Mouse (Mus musculus): ENCODE data around the gene Tmem9b. TPM values are rescaled to one million over a fixed set of nuclear protein-coding genes. Genes with fewer than 3 reads are reported as not detected.

Tmem9b gene
- polyA plus RNA-seq, 1 experiment from 2014 or later, result 136 TPM

- Histone ChIP-seq H3K4me3 (ENCODE audit: low read depth, low read length) (peak within 1 kb of the TSS; percentile 72), H3K27me3 (ENCODE audit: control insufficient read depth, insufficient read depth, low read depth, low read length) (peaks cover 11% of the 10 kb centered on the region), H3K4me1 (ENCODE audit: control insufficient read depth, insufficient read depth, low read length) (0 out of 2 replicates have a peak, but pooled peaks cover 4% of the 10 kb centered on the region), H3K27ac (ENCODE audit: low read length) (no peak within 1 kb of the TSS), H3K9ac (ENCODE audit: low read depth, low read length) (peak within 1 kb of the TSS; percentile 64), H3K9me3 (replicated peaks; ENCODE audit: control insufficient read depth, low read length, poor library complexity, severe bottlenecking) (no peaks in the 10 kb centered on the region), H3K36me3 (ENCODE audit: control insufficient read depth, insufficient read depth, low read length) (no peaks in the 10 kb centered on the region), H3K4me2 (ENCODE audit: low read length) (peak within 1 kb of the TSS; percentile 84)
- ATAC-seq, result peak; percentile 92
- WGBS, result 1% methylated on average over 52 of the region's 52 CpGs
Observed at GRCm38 (mm10) chr7:109781470-109782203, 29.0 kb upstream of the Tmem9b start, which contains the start of gene Nrip3. TSS of gene Nrip3 (minus strand) at chr7:109782025.

- H3K4me2 ChIP-seq (ENCODE audit: low read length), result peak overlapping the region; percentile 84
- WGBS, result under 1% methylated on average over 24 of the region's 24 CpGs
Observed at GRCm38 (mm10) chr7:109781087-109781469, 28.4 kb upstream of the Tmem9b start.

GRCm38 (mm10) chr7:109772251-109772650 lies 19.6 kb upstream of the Tmem9b start:
- Histone ChIP-seq H3K4me3 (ENCODE audit: low read depth, low read length) (no peak overlapping the region), H3K9ac (ENCODE audit: low read depth, low read length) (no peak overlapping the region), H3K4me1 (ENCODE audit: control insufficient read depth, insufficient read depth, low read length) (no peaks in the 10 kb centered on the region), H3K27me3 (ENCODE audit: control insufficient read depth, insufficient read depth, low read depth, low read length) (no peaks in the 10 kb centered on the region), H3K9me3 (replicated peaks; ENCODE audit: control insufficient read depth, low read length, poor library complexity, severe bottlenecking) (no peaks in the 10 kb centered on the region), H3K36me3 (ENCODE audit: control insufficient read depth, insufficient read depth, low read length) (no peaks in the 10 kb centered on the region), H3K4me2 (ENCODE audit: low read length) (no peak overlapping the region), H3K27ac (ENCODE audit: low read length) (no peak overlapping the region)
- ATAC-seq, result no peak

More at GRCm38 (mm10) chr7:109781087-109781469, 28.4 kb upstream of the Tmem9b start:
- no peak overlapping the region for H3K27ac ChIP-seq (ENCODE audit: low read length)
- peaks cover 11% of the 10 kb centered on the region for H3K27me3 ChIP-seq (ENCODE audit: control insufficient read depth, insufficient read depth, low read depth, low read length)
- H3K9ac ChIP-seq (ENCODE audit: low read depth, low read length), result peak overlapping the region; percentile 64
- H3K9me3 ChIP-seq (replicated peaks; ENCODE audit: control insufficient read depth, low read length, poor library complexity, severe bottlenecking), result no peaks in the 10 kb centered on the region
- peak overlapping the region; percentile 72 for H3K4me3 ChIP-seq (ENCODE audit: low read depth, low read length)
- 0 out of 2 replicates have a peak, but pooled peaks cover 4% of the 10 kb centered on the region for H3K4me1 ChIP-seq (ENCODE audit: control insufficient read depth, insufficient read depth, low read length)
- H3K36me3 ChIP-seq (ENCODE audit: control insufficient read depth, insufficient read depth, low read length), result no peaks in the 10 kb centered on the region
- ATAC-seq, result peak; percentile 74

GRCm38 (mm10) chr7:109768699-109769383 lies 16.2 kb upstream of the Tmem9b start:
- 62% methylated on average over 2 of the region's 2 CpGs for WGBS
- Histone ChIP-seq H3K4me2 (ENCODE audit: low read length) (no peak overlapping the region), H3K9ac (ENCODE audit: low read depth, low read length) (no peak overlapping the region), H3K27ac (ENCODE audit: low read length) (no peak overlapping the region), H3K4me1 (ENCODE audit: control insufficient read depth, insufficient read depth, low read length) (no peaks in the 10 kb centered on the region), H3K9me3 (replicated peaks; ENCODE audit: control insufficient read depth, low read length, poor library complexity, severe bottlenecking) (no peaks in the 10 kb centered on the region), H3K36me3 (ENCODE audit: control insufficient read depth, insufficient read depth, low read length) (no peaks in the 10 kb centered on the region), H3K27me3 (ENCODE audit: control insufficient read depth, insufficient read depth, low read depth, low read length) (no peaks in the 10 kb centered on the region), H3K4me3 (ENCODE audit: low read depth, low read length) (no peak overlapping the region)
- ATAC-seq, result no peak

DNA sequence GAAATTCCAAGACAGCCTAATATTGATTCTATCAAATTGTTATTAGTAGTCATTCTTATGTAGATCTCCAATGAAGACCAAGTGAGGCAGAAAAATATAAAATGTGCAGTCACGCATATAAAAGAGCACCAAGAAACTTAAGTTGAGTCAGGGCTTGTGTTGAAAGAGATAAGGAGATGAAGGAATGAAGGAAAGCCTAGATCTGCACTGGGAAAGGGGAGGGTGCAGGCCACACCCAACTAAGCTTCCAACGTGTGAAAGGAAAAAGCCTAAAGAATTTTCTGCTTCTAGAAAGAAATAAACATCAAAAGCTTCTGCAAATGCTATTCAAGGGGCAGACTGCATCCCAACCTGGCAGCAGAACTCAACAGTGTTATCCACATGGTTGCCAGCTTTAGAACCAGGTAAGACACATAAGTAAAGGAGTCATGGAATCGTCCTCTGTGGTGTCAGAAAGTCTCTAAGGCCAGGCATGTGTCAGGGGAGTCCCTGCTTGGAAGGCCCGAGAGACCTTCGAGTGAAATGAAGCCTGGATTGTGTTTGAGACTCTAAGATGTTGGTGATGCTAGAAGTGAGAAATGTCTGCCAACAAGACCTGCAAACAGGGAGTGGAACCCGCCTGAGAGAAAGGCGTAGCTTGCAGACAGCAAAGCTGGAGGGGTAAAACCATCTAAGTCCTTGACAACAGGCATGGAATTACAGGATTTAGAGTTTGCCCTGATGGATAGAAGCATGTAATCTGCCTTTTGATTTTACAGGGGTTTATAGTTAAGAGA lies 15.1 kb upstream of the Tmem9b start:
- Histone ChIP-seq H3K4me3 (ENCODE audit: low read depth, low read length) (no peak overlapping the region), H3K4me1 (ENCODE audit: control insufficient read depth, insufficient read depth, low read length) (no peaks in the 10 kb centered on the region), H3K36me3 (ENCODE audit: control insufficient read depth, insufficient read depth, low read length) (no peaks in the 10 kb centered on the region), H3K9ac (ENCODE audit: low read depth, low read length) (no peak overlapping the region), H3K27ac (ENCODE audit: low read length) (no peak overlapping the region), H3K27me3 (ENCODE audit: control insufficient read depth, insufficient read depth, low read depth, low read length) (no peaks in the 10 kb centered on the region), H3K9me3 (replicated peaks; ENCODE audit: control insufficient read depth, low read length, poor library complexity, severe bottlenecking) (no peaks in the 10 kb centered on the region), H3K4me2 (ENCODE audit: low read length) (no peak overlapping the region)
- 78% methylated on average over 7 of the region's 7 CpGs for WGBS
- no peak for ATAC-seq

- H3K27ac ChIP-seq (ENCODE audit: low read length), result no peak overlapping the region
- H3K9me3 ChIP-seq (replicated peaks; ENCODE audit: control insufficient read depth, low read length, poor library complexity, severe bottlenecking), result no peaks in the 10 kb centered on the region
- no peaks in the 10 kb centered on the region for H3K36me3 ChIP-seq (ENCODE audit: control insufficient read depth, insufficient read depth, low read length)
- no peak overlapping the region for H3K4me3 ChIP-seq (ENCODE audit: low read depth, low read length)
- no peaks in the 10 kb centered on the region for H3K27me3 ChIP-seq (ENCODE audit: control insufficient read depth, insufficient read depth, low read depth, low read length)
- 61% methylated on average over 2 of the region's 2 CpGs for WGBS
- H3K9ac ChIP-seq (ENCODE audit: low read depth, low read length), result no peak overlapping the region
- ATAC-seq, result no peak
- no peak overlapping the region for H3K4me2 ChIP-seq (ENCODE audit: low read length)
- H3K4me1 ChIP-seq (ENCODE audit: control insufficient read depth, insufficient read depth, low read length), result no peaks in the 10 kb centered on the region
Observed at GRCm38 (mm10) chr7:109764009-109764408, 11.3 kb upstream of the Tmem9b start.

- H3K36me3 ChIP-seq (ENCODE audit: control insufficient read depth, insufficient read depth, low read length), result no peaks in the 10 kb centered on the region
- ATAC-seq, result no peak
- H3K9ac ChIP-seq (ENCODE audit: low read depth, low read length), result no peak overlapping the region
- no peaks in the 10 kb centered on the region for H3K27me3 ChIP-seq (ENCODE audit: control insufficient read depth, insufficient read depth, low read depth, low read length)
- H3K9me3 ChIP-seq (replicated peaks; ENCODE audit: control insufficient read depth, low read length, poor library complexity, severe bottlenecking), result no peaks in the 10 kb centered on the region
- WGBS, result 98% methylated on average over 3 of the region's 3 CpGs
- H3K27ac ChIP-seq (ENCODE audit: low read length), result no peak overlapping the region
- H3K4me1 ChIP-seq (ENCODE audit: control insufficient read depth, insufficient read depth, low read length), result peaks cover 13% of the 10 kb centered on the region
- no peak overlapping the region for H3K4me3 ChIP-seq (ENCODE audit: low read depth, low read length)
- H3K4me2 ChIP-seq (ENCODE audit: low read length), result no peak overlapping the region
Observed at GRCm38 (mm10) chr7:109756291-109756690, 3.6 kb upstream of the Tmem9b start.

GRCm38 (mm10) chr7:109754034-109754433 lies 1.4 kb upstream of the Tmem9b start:
- no peak for ATAC-seq
- Histone ChIP-seq H3K27me3 (ENCODE audit: control insufficient read depth, insufficient read depth, low read depth, low read length) (no peaks in the 10 kb centered on the region), H3K4me2 (ENCODE audit: low read length) (no peak overlapping the region), H3K27ac (ENCODE audit: low read length) (no peak overlapping the region), H3K9ac (ENCODE audit: low read depth, low read length) (no peak overlapping the region), H3K4me3 (ENCODE audit: low read depth, low read length) (no peak overlapping the region), H3K9me3 (replicated peaks; ENCODE audit: control insufficient read depth, low read length, poor library complexity, severe bottlenecking) (no peaks in the 10 kb centered on the region), H3K4me1 (ENCODE audit: control insufficient read depth, insufficient read depth, low read length) (peaks cover 20% of the 10 kb centered on the region), H3K36me3 (ENCODE audit: control insufficient read depth, insufficient read depth, low read length) (no peaks in the 10 kb centered on the region)
- WGBS, result 94% methylated on average over 8 of the region's 8 CpGs

All from midbrain, embryonic 16.5 days (tissue).